Mouse (Mus musculus) limb, embryonic 11.5 days (tissue): Measurements from ENCODE around the gene Higd1a. TPM values are rescaled to one million over a fixed set of nuclear protein-coding genes. Genes with fewer than 3 reads are reported as not detected.

Experiments used
- ATAC-seq: fragments of 200-750 bp; cut with Nextera tagmentation; 2 replicates; pipeline ENCODE4 v1.8.0; 2017; ENCODE audit warnings: low read depth; ENCODE audit not compliant: insufficient number of reproducible peaks, low FRiP score, low TSS enrichment
- DNase-seq: peaks from one replicate; pipeline ENCODE4 v3.0.0-alpha.2; 2015; ENCODE audit warnings: low spot score
- H3K27ac ChIP-seq: fragments of 300-500 bp; sonication (generic); replicated peaks from 2 replicates; pipeline ENCODE4 v1.5.1; 2014; ENCODE audit warnings: low read depth, mild to moderate bottlenecking, low read length
- H3K27me3 ChIP-seq: fragments of 300-500 bp; sonication (generic); 2 replicates; pipeline ENCODE4 v1.6.1; 2014; ENCODE audit warnings: mild to moderate bottlenecking, low read length, mixed read lengths; ENCODE audit not compliant: control insufficient read depth, insufficient read depth
- H3K36me3 ChIP-seq: fragments of 300-500 bp; sonication (generic); 2 replicates; pipeline ENCODE4 v1.6.1; 2014; ENCODE audit warnings: mild to moderate bottlenecking, low read length, moderate library complexity, mixed read lengths; ENCODE audit not compliant: control insufficient read depth, insufficient read depth
- H3K4me1 ChIP-seq: fragments of 300-500 bp; sonication (generic); 2 replicates; pipeline ENCODE4 v1.6.1; 2014; ENCODE audit warnings: low read length, mixed read lengths; ENCODE audit not compliant: control insufficient read depth, insufficient read depth
- H3K4me2 ChIP-seq: fragments of 300-500 bp; sonication (generic); 2 replicates; pipeline ENCODE4 v1.6.1; 2014; ENCODE audit warnings: low read depth, mild to moderate bottlenecking, moderate library complexity; ENCODE audit not compliant: severe bottlenecking
- H3K4me3 ChIP-seq: fragments of 300-500 bp; sonication (generic); 2 replicates; pipeline ENCODE4 v1.5.1; 2014; ENCODE audit warnings: low read depth, low read length
- H3K9ac ChIP-seq: fragments of 300-500 bp; sonication (generic); 2 replicates; pipeline ENCODE4 v1.6.1; 2014; ENCODE audit warnings: mild to moderate bottlenecking, low read length
- H3K9me3 ChIP-seq: fragments of 300-500 bp; sonication (generic); 2 replicates; pipeline ENCODE4 v1.6.1; 2016; ENCODE audit warnings: low read length; ENCODE audit not compliant: control insufficient read depth
- WGBS: fragments of 180-500 bp; shearing (Covaris S2); extraction: QIAGEN DNeasy Blood & Tissue Kit; methylation state at CpG from one replicate; pipeline ENCODE4 v1.1.7; 2014; 5-methylcytosine and 5-hydroxymethylcytosine counted together
- polyA plus RNA-seq: library from polyadenylated mRNA; unstranded; fragments of >200 nt; fragmentation: Nextera tagmentation; extraction: Ambion mirVana; gene quantifications from 2 replicates; pipeline ENCODE4 v1.2.1, GENCODE M21; 2014

The Higd1a gene
- polyA plus RNA-seq: 149 and 155 TPM in 2 replicates

DNA sequence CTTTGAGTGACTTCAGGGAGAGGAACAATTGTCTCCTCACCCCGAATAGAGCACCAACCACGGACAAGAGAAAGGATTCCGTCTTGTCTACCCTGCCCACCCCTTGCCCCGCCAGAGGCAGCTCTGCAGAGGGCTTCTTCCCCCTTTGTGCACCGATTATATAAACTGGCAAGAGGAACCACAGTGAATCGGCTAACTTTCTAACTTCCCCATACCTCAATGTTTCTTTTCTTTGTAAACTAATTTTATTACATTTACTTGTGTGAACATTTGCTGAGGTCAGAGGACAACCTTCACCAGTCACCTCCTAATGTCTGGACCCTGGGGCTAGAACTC, at the start of gene Higd1a:
Higd1a (minus strand) TSS at position 210 of the 336 bp plus-strand sequence.
- no peaks in the 10 kb centered on the region for H3K27me3 ChIP-seq
- no peaks in the 10 kb centered on the region for H3K4me1 ChIP-seq
- WGBS: 23% methylated on average over 6 of the region's 6 CpGs
- peak within 1 kb of the TSS; percentile 92 for H3K27ac ChIP-seq
- peak within 1 kb of the TSS; percentile 89 for H3K4me3 ChIP-seq
- no peaks in the 10 kb centered on the region for H3K36me3 ChIP-seq
- no peak for DNase-seq
- ATAC-seq: no peak
- H3K4me2 ChIP-seq: peak within 1 kb of the TSS; percentile 77
- no peaks in the 10 kb centered on the region for H3K9me3 ChIP-seq
- H3K9ac ChIP-seq: peak within 1 kb of the TSS; percentile 78

DNA sequence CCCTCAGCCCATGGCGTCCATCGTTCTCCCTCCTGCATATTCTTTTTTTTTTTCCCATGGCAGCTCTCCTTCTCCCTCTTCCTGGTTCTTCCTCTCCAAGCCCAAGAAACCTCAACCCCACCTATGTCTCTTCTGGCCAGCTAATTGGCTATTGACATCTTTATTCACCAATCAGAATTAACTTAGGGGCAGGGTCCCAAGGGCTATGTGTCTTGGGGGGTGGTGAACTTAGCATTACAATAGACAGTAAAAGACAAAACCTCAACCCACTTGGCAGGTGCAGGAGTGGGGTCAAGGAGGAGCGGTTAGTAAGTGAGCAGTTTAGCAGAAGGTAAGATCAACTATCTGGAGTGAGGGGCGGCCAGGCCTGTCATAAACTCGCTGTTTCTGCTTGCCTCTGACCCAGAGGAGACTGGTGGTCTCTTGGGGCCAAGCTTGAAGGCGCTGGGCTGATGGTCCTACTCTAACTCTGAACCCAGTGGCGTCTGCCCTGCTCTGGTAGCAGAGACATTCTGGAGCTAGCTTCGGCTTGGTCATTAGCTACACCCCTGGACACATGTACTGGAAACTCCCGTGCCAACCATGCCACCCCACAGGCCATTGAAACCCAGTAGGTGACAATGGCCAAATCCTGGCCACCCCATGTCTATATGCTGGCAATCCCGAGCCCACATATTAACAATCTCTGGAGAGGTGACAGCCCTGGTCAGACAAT, 49.4 kb upstream of the Higd1a start:
- DNase-seq: no peak
- no peak for ATAC-seq
- no peak overlapping the region for H3K4me3 ChIP-seq
- no peaks in the 10 kb centered on the region for H3K36me3 ChIP-seq
- H3K27me3 ChIP-seq: no peaks in the 10 kb centered on the region
- H3K4me2 ChIP-seq: no peak overlapping the region
- no peak overlapping the region for H3K9ac ChIP-seq
- H3K4me1 ChIP-seq: no peaks in the 10 kb centered on the region
- H3K9me3 ChIP-seq: no peaks in the 10 kb centered on the region
- WGBS: 78% methylated on average over 10 of the region's 10 CpGs
- H3K27ac ChIP-seq: no peak overlapping the region

DNA sequence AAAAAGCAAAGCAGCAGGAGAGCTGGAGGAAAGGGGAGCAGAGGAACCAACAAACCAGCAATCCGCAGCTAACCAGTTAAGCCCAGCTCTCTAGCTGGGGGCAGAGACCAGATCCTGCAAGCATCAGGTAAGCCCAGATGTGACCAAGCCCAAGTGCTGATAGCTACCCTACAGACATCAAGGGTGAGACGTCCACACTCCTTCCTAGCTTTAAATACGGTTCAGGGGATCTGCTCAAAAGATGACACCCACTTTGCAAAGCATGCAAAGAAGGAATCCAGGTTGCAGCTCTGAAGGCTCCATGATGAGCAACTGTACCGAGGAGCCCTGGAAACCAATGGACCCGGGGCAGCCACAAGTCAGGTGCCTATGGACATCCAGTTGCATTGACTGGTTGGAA, 48.3 kb upstream of the Higd1a start:
- no peak overlapping the region for H3K4me3 ChIP-seq
- H3K4me2 ChIP-seq: no peak overlapping the region
- no peak overlapping the region for H3K9ac ChIP-seq
- H3K4me1 ChIP-seq: no peaks in the 10 kb centered on the region
- no peaks in the 10 kb centered on the region for H3K9me3 ChIP-seq
- 90% methylated on average over 5 of the region's 5 CpGs for WGBS
- no peaks in the 10 kb centered on the region for H3K36me3 ChIP-seq
- no peak for DNase-seq
- no peak for ATAC-seq
- no peaks in the 10 kb centered on the region for H3K27me3 ChIP-seq
- no peak overlapping the region for H3K27ac ChIP-seq

- no peak overlapping the region for H3K9ac ChIP-seq
- DNase-seq (no peak), ATAC-seq (no peak)
- no peaks in the 10 kb centered on the region for H3K36me3 ChIP-seq
- no peaks in the 10 kb centered on the region for H3K27me3 ChIP-seq
- no peak overlapping the region for H3K4me3 ChIP-seq
- no peaks in the 10 kb centered on the region for H3K4me1 ChIP-seq
- H3K4me2 ChIP-seq: no peak overlapping the region
- no peaks in the 10 kb centered on the region for H3K9me3 ChIP-seq
- WGBS: 88% methylated on average over 4 of the region's 4 CpGs
- no peak overlapping the region for H3K27ac ChIP-seq
Measured at GRCm38 (mm10) chr9:121905556-121906185, 47.5 kb upstream of the Higd1a start.

DNA sequence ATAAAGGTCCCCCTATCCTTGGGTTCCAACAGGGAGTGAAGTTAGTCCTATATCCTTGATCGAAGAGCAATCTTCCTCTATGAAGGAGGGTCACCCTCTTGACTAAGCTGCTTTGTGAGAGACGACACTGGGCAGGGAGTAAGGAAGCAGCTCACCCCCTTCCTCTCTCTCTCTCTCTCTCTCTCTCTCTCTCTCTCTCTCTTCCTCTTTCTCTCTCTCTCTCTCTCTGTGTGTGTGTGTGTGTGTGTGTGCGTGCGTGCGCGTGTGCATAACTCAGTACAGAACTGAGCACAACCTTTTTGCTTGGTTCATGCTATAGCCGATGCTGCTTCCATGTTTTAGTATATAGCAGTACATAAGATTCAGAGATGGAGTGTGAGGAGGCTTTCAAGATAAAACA, 46.8 kb upstream of the Higd1a start:
- no peak overlapping the region for H3K27ac ChIP-seq
- H3K9ac ChIP-seq: no peak overlapping the region
- DNase-seq (no peak), ATAC-seq (no peak)
- 95% methylated on average over 7 of the region's 7 CpGs for WGBS
- H3K27me3 ChIP-seq: no peaks in the 10 kb centered on the region
- no peaks in the 10 kb centered on the region for H3K36me3 ChIP-seq
- no peaks in the 10 kb centered on the region for H3K4me1 ChIP-seq
- H3K4me3 ChIP-seq: no peak overlapping the region
- H3K9me3 ChIP-seq: no peaks in the 10 kb centered on the region
- H3K4me2 ChIP-seq: no peak overlapping the region

- Histone ChIP-seq H3K36me3 (no peaks in the 10 kb centered on the region), H3K27ac (no peak overlapping the region), H3K9me3 (no peaks in the 10 kb centered on the region), H3K27me3 (no peaks in the 10 kb centered on the region), H3K4me2 (no peak overlapping the region), H3K4me3 (no peak overlapping the region), H3K4me1 (no peaks in the 10 kb centered on the region), H3K9ac (no peak overlapping the region)
- ATAC-seq (no peak), DNase-seq (no peak)
- 93% methylated on average over 4 of the region's 4 CpGs for WGBS
Measured at GRCm38 (mm10) chr9:121904319-121904718, 46.2 kb upstream of the Higd1a start.

DNA sequence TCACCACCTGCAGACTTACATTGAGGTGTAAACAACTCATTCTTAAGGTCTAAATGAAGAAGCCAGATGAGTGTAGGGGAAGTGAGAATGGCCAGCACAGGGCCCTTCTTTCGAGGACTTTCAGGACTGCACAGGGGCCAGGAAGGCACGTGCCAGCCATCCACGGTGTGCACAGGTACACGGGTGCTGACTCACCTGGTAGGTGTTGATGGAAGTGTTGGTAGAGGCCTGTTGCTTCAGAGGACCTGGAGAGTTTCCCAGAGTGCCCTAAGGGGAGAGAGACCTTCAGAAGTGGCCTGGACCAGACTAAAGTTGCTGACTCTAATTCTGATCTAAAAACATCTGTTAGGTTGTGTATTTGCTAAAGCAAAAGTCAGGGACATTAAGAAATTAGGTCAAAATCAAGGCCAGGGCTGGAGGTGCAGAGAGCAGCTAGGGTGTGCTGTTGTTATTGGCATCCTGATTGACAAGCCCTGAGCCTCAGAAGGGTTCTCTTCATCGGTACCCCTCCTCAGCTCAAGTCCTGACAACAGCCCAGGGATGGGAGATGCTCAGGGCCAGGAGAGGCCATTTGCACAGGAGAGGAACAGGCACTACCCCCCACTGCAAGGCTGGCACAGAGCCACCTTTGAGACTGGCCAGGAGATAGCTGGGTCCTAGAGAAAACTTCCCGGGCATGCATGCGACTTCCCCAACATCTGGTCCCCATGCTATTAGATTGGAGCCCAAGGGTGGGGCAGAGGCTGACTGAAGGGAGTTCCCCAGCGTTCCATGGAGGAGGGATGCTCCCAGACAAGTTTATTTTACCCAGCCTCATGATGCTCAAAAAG, 45.5 kb upstream of the Higd1a start:
- ATAC-seq: no peak
- no peak overlapping the region for H3K27ac ChIP-seq
- 82% methylated on average over 8 of the region's 8 CpGs for WGBS
- H3K36me3 ChIP-seq: no peaks in the 10 kb centered on the region
- H3K4me2 ChIP-seq: no peak overlapping the region
- no peaks in the 10 kb centered on the region for H3K27me3 ChIP-seq
- DNase-seq: no peak
- no peaks in the 10 kb centered on the region for H3K4me1 ChIP-seq
- no peaks in the 10 kb centered on the region for H3K9me3 ChIP-seq
- no peak overlapping the region for H3K4me3 ChIP-seq
- H3K9ac ChIP-seq: no peak overlapping the region

- Histone ChIP-seq H3K4me3 (no peak overlapping the region), H3K27me3 (no peaks in the 10 kb centered on the region), H3K9ac (no peak overlapping the region), H3K27ac (no peak overlapping the region), H3K4me1 (no peaks in the 10 kb centered on the region), H3K9me3 (no peaks in the 10 kb centered on the region), H3K36me3 (no peaks in the 10 kb centered on the region), H3K4me2 (no peak overlapping the region)
- 77% methylated on average over 5 of the region's 5 CpGs for WGBS
- no peak for ATAC-seq
- DNase-seq: no peak
Measured at GRCm38 (mm10) chr9:121901710-121902700, 43.8 kb upstream of the Higd1a start.
